Mouse (Mus musculus) hindbrain, embryonic 13.5 days (tissue): Measurements from ENCODE around the gene Bcl2l2. TPM values are rescaled to one million over a fixed set of nuclear protein-coding genes. Genes with fewer than 3 reads are reported as not detected.

Experiments
- ATAC-seq: fragments of 200-750 bp; cut with Nextera tagmentation; 2 replicates; pipeline ENCODE4 v1.8.0; 2017; ENCODE audit warnings: moderate TSS enrichment; ENCODE audit not compliant: low FRiP score
- H3K27ac ChIP-seq: fragments of 300-500 bp; sonication (generic); 2 replicates; pipeline ENCODE4 v1.5.1; 2015; ENCODE audit warnings: inconsistent platforms, mild to moderate bottlenecking, moderate library complexity
- H3K27me3 ChIP-seq: fragments of 300-500 bp; sonication (generic); 2 replicates; pipeline ENCODE4 v1.6.1; 2015; ENCODE audit warnings: mild to moderate bottlenecking, inconsistent platforms
- H3K36me3 ChIP-seq: fragments of 300-500 bp; sonication (generic); 2 replicates; pipeline ENCODE4 v1.6.1; 2015; ENCODE audit warnings: mild to moderate bottlenecking, inconsistent platforms
- H3K4me1 ChIP-seq: fragments of 300-500 bp; sonication (generic); replicated peaks from 2 replicates; pipeline ENCODE4 v1.6.1; 2015; ENCODE audit warnings: inconsistent platforms
- H3K4me2 ChIP-seq: fragments of 300-500 bp; sonication (generic); 2 replicates; pipeline ENCODE4 v1.6.1; 2015; ENCODE audit warnings: inconsistent platforms, mild to moderate bottlenecking, moderate library complexity
- H3K4me3 ChIP-seq: fragments of 300-500 bp; sonication (generic); 2 replicates; pipeline ENCODE4 v1.5.1; 2015; ENCODE audit warnings: mild to moderate bottlenecking, inconsistent platforms
- H3K9ac ChIP-seq: fragments of 300-500 bp; sonication (generic); 2 replicates; pipeline ENCODE4 v1.6.1; 2015; ENCODE audit warnings: mild to moderate bottlenecking, inconsistent platforms
- H3K9me3 ChIP-seq: fragments of 300-500 bp; sonication (generic); 2 replicates; pipeline ENCODE4 v1.6.1; 2016; ENCODE audit warnings: inconsistent platforms
- WGBS: fragments of 180-500 bp; shearing (Covaris S2); methylation state at CpG from one replicate; pipeline ENCODE4 v1.1.7; 2015; 5-methylcytosine and 5-hydroxymethylcytosine counted together
- polyA plus RNA-seq: library from polyadenylated mRNA; unstranded; fragments of >200 nt; fragmentation: Nextera tagmentation; extraction: Ambion mirVana; gene quantifications from 2 replicates; pipeline ENCODE4 v1.2.1, GENCODE M21; 2015

Gene Bcl2l2
- 3.6 and 4.7 TPM in 2 replicates for polyA plus RNA-seq

DNA sequence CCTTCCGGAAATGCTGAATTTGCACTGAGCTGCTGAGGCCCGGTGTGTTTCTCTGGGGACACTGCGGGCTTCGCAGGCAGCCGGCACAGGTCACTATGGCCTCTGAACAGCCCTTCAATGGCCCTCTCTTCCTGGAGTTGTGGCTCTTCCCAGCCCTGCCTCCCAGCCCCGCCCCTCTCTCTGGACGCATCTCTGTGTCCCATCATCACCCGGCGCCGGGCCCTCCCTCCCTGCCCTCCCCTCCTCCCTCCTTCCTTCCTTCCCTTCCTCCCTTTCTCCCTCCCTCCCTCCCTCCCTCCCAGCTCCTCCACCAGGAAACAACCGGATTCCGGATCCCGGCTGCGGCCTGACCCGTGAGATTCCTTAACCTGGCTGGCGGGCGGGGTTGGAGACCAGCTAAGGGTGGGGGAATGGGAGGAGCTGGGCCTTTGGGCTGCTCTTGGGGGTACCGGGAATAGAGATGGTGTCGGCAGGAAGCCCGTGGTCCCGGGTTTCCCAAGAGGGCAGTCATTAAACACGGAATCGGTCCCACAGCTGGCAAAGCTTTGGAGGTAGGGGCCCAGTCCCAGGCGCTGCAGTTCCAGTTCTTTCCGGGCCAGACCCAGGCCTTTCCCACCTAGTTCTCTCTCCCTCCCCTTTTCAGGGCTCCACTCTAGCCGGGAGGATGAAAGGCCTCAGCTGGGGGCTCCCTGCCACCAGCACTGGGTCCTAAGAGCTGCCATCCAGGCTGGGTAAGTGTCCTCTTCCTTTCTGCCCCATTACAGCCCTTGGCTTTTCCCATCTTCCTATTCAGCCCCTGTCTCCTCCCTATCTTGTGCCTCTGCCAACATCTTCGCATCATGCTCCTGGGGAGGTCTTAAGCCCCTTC lies at the start of gene Bcl2l2, which contains the start of gene Gm20521:
TSS of gene Bcl2l2 (plus strand) at position 224 of the 868 bp plus-strand sequence.
TSS of gene Gm20521 (plus strand) at position 288 of the 868 bp plus-strand sequence.
- under 1% methylated on average over 27 of the region's 27 CpGs for WGBS

DNA sequence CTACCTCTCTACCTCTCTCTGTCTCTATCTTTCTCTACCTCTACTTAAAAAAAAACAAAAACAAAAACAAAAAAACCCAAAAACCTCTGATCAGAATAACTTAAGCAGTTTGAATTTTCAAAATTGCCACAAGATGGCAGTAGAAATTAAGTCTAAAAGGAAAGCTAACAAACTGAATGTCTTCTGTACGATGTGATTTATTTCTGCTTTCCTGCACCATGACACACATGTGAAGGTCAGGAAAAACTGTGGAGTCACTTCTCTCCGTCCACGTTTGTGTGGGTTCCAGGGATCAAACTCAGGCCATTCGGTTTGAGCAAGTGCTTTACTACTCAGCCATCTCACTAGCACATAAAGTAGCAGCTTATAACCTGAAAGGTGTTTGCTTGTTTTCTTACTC lies 39.7 kb upstream of the Bcl2l2 start:
- 3% methylated on average over 4 of the region's 4 CpGs for WGBS
- no peaks in the 10 kb centered on the region for H3K36me3 ChIP-seq
- H3K4me2 ChIP-seq = 0 out of 2 replicates have a peak overlapping the region, but pooled peaks have one; percentile 8
- H3K4me3 ChIP-seq = no peak overlapping the region
- no peak overlapping the region for H3K27ac ChIP-seq
- H3K4me1 ChIP-seq = no peaks in the 10 kb centered on the region
- H3K9me3 ChIP-seq = no peaks in the 10 kb centered on the region
- ATAC-seq = no peak
- no peaks in the 10 kb centered on the region for H3K27me3 ChIP-seq
- H3K9ac ChIP-seq = 0 out of 2 replicates have a peak overlapping the region, but pooled peaks have one; percentile 13

More for the DNA sequence above, at the start of gene Bcl2l2, which contains the start of gene Gm20521:
- Histone ChIP-seq H3K4me3 (peak within 1 kb of the TSS; percentile 72), H3K9ac (peak within 1 kb of the TSS; percentile 89), H3K9me3 (no peaks in the 10 kb centered on the region), H3K4me2 (peak within 1 kb of the TSS; percentile 81), H3K27ac (peak within 1 kb of the TSS; percentile 94), H3K36me3 (peaks cover 25% of the 10 kb centered on the region), H3K4me1 (peaks cover 33% of the 10 kb centered on the region), H3K27me3 (peaks cover 6% of the 10 kb centered on the region)
- peak; percentile 90 for ATAC-seq

DNA sequence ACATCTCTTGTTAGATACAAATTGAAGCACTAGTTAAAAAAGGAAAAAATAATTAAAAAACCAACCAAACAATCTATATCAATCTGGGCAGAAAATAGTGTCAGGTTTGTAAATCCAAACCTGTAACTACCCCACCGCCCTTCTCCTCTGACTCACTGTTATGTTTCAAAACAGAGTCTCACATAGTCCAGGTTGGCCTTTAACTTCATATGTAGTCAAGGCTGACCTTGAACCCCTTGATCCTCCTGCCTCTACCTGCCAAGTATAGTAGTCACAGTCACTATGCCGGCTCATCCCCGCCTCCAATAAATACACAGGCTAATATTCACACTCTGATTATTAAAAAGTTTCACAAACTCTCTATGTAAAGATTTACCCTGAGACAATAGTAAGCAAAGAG lies 27.5 kb upstream of the Bcl2l2 start:
- Histone ChIP-seq H3K9me3 (no peaks in the 10 kb centered on the region), H3K36me3 (peaks cover 32% of the 10 kb centered on the region), H3K27me3 (no peaks in the 10 kb centered on the region), H3K4me2 (no peak overlapping the region), H3K4me1 (no peaks in the 10 kb centered on the region), H3K4me3 (no peak overlapping the region), H3K27ac (no peak overlapping the region), H3K9ac (no peak overlapping the region)
- WGBS = 99% methylated on average over 3 of the region's 3 CpGs
- no peak for ATAC-seq

DNA sequence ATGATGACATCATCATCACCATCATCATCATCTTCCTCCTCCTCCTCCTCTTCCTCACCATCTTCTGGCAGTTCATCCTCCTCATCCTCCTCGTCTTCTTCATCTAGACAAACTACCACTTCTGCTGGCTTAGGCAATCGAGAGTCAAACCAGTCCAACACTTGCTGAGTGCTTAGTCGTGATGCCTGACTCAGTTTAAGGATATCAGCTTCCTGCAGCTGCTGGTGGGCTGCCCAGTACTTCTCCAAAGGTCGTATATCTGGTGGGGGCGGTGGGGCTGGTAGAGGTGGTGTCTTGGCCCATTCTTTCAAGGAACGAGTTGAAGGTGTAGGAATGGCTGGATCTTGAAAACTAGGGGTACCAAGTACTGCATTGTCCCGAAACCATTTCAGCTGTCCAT lies 26.5 kb upstream of the Bcl2l2 start:
- Histone ChIP-seq H3K9ac (no peak overlapping the region), H3K4me3 (no peak overlapping the region), H3K27me3 (no peaks in the 10 kb centered on the region), H3K4me1 (no peaks in the 10 kb centered on the region), H3K27ac (no peak overlapping the region), H3K36me3 (peaks cover 32% of the 10 kb centered on the region), H3K9me3 (no peaks in the 10 kb centered on the region), H3K4me2 (no peak overlapping the region)
- no peak for ATAC-seq
- whole genome bisulfite sequencing = 90% methylated on average over 7 of the region's 7 CpGs

DNA sequence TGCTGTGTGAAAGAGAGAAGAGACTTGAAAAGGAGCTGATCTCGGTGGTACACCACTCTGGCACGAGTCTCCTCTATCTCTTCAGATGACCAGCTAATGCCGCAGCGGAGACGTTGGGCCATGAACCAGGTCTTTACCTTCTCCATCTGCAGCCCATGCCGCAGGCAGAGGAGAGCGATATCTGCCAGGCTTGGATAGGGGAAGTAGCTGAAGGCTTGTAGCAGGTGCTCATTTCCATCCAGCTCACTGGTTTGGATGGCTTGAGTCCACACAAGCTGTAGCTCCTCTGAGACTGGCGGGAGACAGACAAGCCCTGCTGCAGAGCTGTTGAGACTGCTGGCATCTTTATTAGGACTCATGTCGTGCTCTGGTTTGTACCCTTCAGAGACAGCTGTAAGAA lies 25.3 kb upstream of the Bcl2l2 start:
- Histone ChIP-seq H3K9me3 (no peaks in the 10 kb centered on the region), H3K36me3 (peaks cover 32% of the 10 kb centered on the region), H3K4me1 (0 out of 2 replicates have a peak, but pooled peaks cover 7% of the 10 kb centered on the region), H3K4me3 (no peak overlapping the region), H3K27me3 (no peaks in the 10 kb centered on the region), H3K4me2 (no peak overlapping the region), H3K27ac (no peak overlapping the region), H3K9ac (no peak overlapping the region)
- WGBS = 94% methylated on average over 9 of the region's 9 CpGs
- no peak for ATAC-seq

DNA sequence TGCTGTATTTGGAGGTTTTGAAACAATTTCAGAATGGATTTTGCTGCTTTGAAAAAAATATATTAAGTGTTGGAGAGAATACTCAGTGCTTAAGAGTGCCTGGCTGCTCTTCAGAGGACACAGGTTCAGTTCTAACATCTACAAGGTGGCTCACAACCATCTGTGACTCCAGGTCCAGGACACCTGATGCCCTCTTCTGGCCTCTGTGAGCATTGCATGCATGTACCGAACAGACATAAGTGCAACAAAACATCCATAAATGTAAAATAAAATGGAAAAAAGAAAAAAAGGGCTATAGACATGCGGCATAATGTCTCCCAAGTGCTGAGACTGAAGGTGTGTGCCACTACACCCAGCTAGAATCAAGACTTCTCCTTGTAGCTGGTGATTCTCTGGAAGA lies 22.7 kb upstream of the Bcl2l2 start:
- Histone ChIP-seq H3K9ac (no peak overlapping the region), H3K27ac (no peak overlapping the region), H3K4me2 (no peak overlapping the region), H3K27me3 (no peaks in the 10 kb centered on the region), H3K36me3 (peaks cover 24% of the 10 kb centered on the region), H3K4me1 (peaks cover 12% of the 10 kb centered on the region), H3K9me3 (no peaks in the 10 kb centered on the region), H3K4me3 (no peak overlapping the region)
- 50% methylated on average over 2 of the region's 2 CpGs for WGBS
- no peak for ATAC-seq

DNA sequence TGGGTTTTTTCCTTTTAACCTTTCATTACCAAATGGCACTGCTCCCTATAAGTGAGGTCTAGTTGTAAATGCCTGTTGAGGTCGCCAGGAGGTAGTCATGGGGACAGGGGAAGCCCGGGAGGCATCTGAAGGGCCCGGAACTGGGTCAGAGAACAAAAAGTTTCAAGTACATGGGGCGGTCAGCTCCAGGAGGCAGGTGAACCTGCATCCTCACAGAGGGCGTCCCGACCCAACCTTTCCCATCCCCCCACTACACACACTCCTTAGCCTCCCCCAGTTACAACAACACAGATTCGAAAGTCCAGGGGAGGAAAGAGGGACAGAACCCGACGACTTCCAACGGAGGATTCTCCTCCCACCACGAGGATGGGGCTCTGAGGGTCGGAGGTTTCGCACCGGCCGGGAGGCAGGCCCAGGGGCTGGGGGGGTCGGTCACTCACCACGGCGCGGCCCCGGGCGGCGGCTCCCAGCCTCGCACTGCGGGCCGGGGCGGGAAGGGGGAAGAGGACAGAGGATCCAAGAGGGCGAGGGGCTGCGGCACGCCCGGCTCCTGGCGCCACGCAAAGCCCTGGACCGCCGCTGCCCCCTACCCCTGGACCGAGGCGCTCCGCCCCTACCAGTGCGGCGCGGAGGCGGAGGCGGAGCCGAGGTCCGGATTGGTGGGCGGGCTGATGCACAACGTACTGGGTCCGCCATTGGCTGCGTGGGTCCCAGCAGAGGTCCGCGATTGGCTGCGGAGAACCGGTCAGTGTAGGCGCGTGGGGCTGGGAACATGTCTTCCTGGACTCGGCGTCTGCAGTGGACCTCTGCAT lies 19.5 kb upstream of the Bcl2l2 start:
- Histone ChIP-seq H3K36me3 (no peaks in the 10 kb centered on the region), H3K4me2 (peak overlapping the region; percentile 74), H3K9ac (peak overlapping the region; percentile 96), H3K4me1 (peaks cover 12% of the 10 kb centered on the region), H3K4me3 (peak overlapping the region; percentile 96), H3K27ac (peak overlapping the region; percentile 85), H3K27me3 (no peaks in the 10 kb centered on the region), H3K9me3 (no peaks in the 10 kb centered on the region)
- ATAC-seq = peak; percentile 99
- WGBS = 0% methylated on average over 51 of the region's 56 CpGs

DNA sequence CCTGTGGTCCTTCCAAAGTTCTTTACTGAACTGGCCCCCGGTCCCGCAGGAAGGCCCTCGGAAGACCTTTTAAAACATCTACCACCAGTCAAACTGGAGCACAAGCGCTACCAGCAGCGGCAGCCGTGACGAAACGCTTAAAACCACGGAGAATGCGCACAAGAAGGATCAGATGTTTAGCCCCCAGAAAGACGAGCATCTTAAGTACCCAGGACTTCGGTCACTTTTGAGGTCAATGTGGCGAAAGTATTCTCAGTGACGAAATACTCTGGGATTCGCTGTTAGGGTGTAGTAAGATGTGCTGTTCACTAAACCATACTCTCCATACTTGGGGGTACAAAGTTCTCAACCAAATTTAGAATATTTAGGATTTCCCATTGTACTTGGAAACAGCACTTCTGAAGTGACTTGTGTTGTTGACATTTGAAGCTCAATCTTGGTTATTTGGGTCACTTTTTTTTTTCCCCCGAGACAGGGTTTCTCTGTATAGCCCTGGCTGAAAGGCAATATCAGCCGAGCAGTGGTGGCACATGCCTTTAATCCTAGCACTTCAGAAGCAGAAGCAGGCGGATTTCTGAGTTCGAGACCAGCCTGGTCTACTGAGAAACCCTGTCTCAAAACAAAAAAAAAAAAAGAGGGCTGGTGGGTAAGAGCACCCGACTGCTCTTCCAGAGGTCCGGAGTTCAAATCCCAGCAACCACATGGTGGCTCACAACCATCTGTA lies 18.7 kb upstream of the Bcl2l2 start:
- Histone ChIP-seq H3K4me2 (peak overlapping the region; percentile 74), H3K27me3 (no peaks in the 10 kb centered on the region), H3K9ac (peak overlapping the region; percentile 96), H3K36me3 (no peaks in the 10 kb centered on the region), H3K4me1 (peaks cover 12% of the 10 kb centered on the region), H3K9me3 (no peaks in the 10 kb centered on the region), H3K4me3 (peak overlapping the region; percentile 96), H3K27ac (peak overlapping the region; percentile 85)
- 17% methylated on average over 21 of the region's 21 CpGs for WGBS
- peak; percentile 37 for ATAC-seq

DNA sequence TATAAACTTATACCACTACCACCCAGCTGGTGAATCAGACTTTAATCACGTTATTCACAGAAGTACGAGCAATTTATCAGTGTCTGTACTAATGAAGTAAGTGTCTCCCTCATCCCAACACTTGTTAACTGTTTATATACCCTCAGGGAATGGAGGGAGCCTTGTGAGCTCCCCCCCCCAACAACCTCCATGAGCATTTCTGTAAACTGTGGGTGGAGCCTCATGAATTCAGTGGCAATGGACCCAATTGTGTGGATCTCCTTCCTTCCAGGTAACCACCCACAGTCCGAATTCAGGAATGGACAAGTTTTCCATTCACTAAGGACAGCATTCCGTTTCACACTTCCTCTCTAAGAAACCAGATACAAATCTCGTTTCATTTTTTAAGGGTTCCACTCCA lies 17.6 kb upstream of the Bcl2l2 start:
- Histone ChIP-seq H3K9ac (no peak overlapping the region), H3K9me3 (no peaks in the 10 kb centered on the region), H3K27ac (no peak overlapping the region), H3K4me1 (peaks cover 12% of the 10 kb centered on the region), H3K36me3 (no peaks in the 10 kb centered on the region), H3K4me3 (no peak overlapping the region), H3K27me3 (no peaks in the 10 kb centered on the region), H3K4me2 (no peak overlapping the region)
- ATAC-seq = no peak
- 84% methylated on average over 5 of the region's 5 CpGs for WGBS

DNA sequence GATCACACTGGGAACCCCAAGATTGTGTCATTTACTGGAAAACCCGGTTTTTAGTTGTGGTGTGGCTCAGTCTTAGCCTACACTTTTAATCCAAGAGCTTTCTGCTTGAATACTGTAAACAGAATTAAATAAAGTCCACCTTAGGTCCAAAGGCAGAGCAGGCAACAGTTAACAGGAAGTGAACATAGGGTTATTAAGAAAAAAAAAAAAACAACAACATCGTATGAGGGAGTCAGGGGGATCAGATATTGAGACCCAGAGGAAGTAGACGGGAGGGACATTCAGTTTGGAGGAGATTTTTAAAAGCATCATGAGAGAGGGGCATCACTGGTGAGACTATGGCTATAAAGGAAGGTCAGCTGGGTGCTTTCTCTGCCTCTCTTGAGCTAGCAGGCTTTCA lies 16.9 kb upstream of the Bcl2l2 start:
- no peak overlapping the region for H3K9ac ChIP-seq
- WGBS = 75% methylated on average over 3 of the region's 3 CpGs
- H3K27ac ChIP-seq = no peak overlapping the region
- no peaks in the 10 kb centered on the region for H3K27me3 ChIP-seq
- H3K9me3 ChIP-seq = no peaks in the 10 kb centered on the region
- no peak for ATAC-seq
- H3K4me1 ChIP-seq = peaks cover 12% of the 10 kb centered on the region
- H3K36me3 ChIP-seq = no peaks in the 10 kb centered on the region
- no peak overlapping the region for H3K4me3 ChIP-seq
- H3K4me2 ChIP-seq = no peak overlapping the region

DNA sequence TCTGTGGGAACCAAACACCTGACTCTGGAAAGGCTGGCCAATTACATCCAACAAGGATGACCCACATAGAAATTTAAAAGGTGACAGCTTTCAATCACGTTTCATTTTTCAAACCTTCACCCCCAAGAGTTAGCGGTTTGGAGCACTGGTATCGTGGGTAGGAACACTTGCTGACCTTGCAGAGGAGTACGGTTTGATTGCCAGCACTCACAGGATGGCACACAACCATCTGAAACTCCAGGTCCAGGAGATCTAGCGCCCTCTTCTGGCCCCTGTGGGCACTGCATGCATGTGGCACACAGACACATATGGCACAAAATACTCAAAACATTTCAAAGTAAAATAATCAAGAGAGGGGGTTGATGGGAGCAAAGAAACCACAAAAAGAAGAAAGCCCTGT lies 16.2 kb upstream of the Bcl2l2 start:
- Histone ChIP-seq H3K4me3 (no peak overlapping the region), H3K27ac (no peak overlapping the region), H3K27me3 (no peaks in the 10 kb centered on the region), H3K9ac (no peak overlapping the region), H3K36me3 (no peaks in the 10 kb centered on the region), H3K9me3 (no peaks in the 10 kb centered on the region), H3K4me1 (peaks cover 10% of the 10 kb centered on the region), H3K4me2 (no peak overlapping the region)
- WGBS = 56% methylated on average over 5 of the region's 5 CpGs
- no peak for ATAC-seq

DNA sequence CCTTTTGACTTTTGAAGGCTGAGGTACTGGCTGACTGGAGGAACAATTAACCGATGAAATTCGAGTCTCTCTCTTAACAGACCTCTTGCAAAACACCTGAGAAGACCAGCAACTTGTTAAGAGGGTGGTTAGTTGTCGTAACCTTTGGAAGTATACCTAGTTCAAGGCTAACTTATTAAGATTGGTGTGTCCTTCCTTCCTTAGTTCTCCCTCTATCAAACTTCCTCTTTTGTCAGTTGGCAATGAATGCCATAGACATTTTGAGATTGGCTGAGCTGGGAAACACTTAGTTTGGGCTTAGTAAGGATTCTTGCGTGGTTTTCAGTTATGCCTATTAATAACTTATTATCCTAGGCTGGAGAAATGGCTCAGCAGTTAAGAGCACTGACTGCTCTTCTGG lies 15.2 kb upstream of the Bcl2l2 start:
- Histone ChIP-seq H3K36me3 (no peaks in the 10 kb centered on the region), H3K4me1 (peaks cover 4% of the 10 kb centered on the region), H3K4me2 (no peak overlapping the region), H3K27me3 (no peaks in the 10 kb centered on the region), H3K4me3 (no peak overlapping the region), H3K9ac (no peak overlapping the region), H3K27ac (no peak overlapping the region), H3K9me3 (no peaks in the 10 kb centered on the region)
- ATAC-seq = no peak
- 91% methylated on average over 4 of the region's 4 CpGs for WGBS
